Mouse (Mus musculus): Measurements from ENCODE around the gene Wiz.

Wiz gene

DNA sequence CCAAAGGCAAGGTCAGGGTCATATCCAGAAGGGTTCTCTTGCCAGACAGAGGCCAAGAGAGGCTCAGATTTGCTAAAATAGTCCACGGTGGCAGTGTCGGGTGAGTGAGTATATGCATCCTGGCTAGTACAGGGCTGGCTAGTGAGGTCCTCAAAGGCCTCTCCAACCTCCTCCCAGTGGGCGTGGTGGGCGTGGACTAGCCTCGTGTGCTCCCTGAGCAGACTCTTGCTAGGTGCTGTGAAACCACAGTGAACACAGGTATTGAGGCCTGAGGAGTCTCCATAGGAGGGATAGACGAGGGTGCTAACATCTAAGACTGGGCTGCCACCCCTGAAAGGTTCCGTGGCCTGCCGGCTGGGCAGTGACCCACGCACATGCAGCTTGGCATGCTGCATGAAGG is 12.1 kb downstream of the Wiz start:
- peak; percentile 4 for DNase-seq

- peak; percentile 2 for DNase-seq
These were observed 12.8 kb downstream of the Wiz start for GRCm38 (mm10) chr17:32376475-32376874.

DNA sequence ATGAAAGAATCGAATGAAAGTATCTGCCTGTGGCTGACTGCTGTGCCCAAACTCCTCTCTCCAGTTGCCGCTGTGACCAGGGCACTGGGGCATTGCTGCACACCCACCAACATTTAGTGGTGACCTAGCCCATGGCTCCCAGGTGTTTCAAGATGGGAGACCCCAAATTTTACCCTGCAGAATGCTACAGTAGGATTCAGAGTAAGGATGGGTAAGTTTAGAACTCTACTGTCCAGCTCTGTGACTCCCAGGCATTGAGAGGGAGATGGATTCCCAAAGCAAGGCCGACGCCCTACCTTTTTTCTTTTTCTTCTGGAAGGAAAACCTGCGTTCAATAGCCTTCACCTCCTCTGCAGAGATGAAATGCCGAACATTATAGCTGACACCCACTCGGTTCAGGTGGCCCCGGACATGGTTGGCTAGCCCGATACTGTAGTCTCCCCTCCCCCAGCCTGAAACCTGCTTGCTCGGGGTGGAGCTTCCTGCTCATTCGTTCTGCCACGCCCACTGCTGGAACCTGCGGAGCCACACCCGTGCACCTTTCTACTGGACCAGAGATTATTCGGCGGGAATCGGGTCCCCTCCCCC is 20.2 kb downstream of the Wiz start:
- peak; percentile 1 for DNase-seq

DNA sequence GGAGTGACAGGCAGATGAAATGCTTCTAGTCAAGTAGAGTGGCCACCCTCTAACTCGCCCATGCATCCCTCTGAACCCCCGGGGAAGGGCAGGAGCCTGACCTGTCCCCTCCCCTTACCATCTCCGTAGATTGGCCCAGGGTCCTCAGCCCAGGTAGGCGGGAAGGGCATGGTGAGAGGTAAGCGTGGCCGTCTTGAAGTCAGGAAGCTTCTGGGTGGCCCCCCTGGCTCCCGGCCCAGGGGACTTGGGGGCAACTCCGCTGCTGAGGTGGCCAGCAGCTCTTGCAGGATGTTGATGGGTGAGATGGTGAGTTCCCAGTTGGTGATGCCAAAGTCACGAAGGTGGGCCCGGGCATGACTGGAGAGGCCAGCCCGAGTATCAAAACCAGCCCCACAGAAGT is 21.5 kb downstream of the Wiz start:
- DNase-seq: peak; percentile 31

DNA sequence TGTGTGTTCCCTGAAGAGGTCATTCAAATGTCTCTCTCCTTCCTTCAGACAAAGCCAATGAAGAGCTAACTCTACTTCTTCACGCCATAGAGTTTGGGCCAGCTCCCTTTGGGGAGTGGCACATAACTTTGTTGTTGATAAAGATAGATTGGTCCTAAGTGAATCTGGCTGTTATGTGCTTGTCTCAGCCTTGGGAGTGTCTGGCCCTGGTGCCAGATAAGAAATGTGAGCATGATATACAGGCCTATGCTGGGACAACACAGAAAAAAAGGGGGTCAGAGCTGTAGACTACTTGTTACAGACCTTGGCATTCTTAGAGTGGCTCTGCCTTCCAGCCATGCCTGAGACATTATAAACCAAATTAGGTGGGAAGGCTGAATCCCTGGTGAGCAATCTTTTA is 23.9 kb downstream of the Wiz start:
- DNase-seq: no peak

DNA sequence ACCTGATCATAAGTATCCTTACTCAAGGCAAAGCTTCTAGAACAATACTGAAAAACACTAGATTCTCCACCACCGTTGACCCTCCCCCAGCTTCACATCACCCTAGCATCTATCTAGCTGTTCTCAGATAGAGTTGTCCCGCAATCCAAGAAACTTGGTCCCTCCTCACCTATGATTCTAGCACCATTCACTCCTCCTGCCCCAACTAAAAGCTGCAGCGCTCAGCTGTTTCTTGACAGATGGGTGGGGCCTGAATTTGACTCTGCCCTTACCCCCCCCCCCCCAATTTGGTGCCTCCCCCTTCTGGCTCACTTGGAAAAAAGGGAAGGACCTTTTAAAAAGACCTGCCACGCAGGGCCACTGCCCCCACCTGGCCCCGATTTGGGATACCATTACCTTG is 24.4 kb downstream of the Wiz start:
- peak; percentile 29 for DNase-seq

DNA sequence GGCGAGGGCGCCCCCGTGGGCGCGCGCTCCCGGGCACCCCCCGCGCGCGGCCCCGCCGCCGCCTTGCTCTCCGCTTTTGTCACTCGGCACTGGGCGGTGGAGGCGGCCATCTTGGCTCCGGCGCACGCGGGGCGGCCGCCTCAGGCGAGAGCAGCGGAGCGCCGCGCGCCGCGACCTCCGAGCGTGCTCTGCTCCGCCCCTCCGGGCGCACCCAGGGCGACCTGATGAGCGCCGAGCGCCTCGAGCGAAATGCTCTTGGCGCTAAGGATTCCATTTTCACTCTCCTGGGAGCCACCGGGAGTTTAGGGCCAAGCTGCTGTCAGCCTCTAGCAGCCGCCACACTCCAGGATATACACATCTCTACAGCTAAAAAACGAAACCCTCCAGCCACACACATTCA is 24.9 kb downstream of the Wiz start:
- peak; percentile 86 for DNase-seq

DNA sequence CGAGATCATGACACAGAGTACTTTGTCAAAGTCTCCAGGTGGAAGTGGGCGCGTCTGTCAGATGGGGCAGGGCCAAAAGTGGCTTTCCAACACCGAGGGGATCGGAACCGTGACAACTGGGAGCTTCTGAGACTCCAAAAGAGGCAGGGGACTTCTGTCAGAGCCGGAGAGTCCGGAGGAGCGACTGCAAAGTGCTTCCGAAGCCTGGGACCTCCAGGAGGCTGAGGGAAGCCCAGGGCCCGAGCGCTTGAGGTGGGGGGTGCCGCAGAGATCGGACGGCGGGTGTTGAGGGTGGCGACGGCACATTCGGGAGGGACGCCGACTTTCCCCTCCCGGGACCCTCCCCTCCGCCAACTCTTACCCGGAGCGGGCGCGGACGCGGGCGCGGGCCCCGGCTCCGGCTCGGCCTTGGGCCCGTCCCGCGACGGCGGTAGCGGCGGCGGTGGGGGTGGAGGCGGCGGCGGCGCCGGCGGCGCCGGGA is 25.4 kb downstream of the Wiz start:
- peak; percentile 47 for DNase-seq

- DNase-seq: peak; percentile 25
These were observed 26.6 kb downstream of the Wiz start for GRCm38 (mm10) chr17:32362686-32363085.

DNA sequence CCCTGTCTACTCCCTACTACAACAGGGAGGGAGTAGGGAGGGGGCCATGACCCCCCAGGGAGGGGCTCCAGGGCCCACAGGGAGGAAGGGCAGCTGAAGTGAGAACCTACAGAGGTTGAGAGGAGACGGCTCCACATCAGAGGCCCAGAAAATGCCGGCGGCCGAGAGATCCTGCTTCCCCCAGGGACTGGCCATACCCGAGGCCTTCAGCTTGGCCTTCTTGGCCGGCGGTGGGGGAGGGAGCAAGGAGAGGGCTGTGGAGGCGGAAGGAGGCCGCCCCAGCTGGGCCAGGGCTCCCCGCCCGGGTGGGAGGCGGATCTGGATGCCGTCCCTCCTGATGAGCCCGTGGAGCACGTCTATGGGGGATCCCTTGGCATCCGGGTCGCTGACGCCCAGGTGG is 29.3 kb downstream of the Wiz start:
- DNase-seq: peak; percentile 32

DNA sequence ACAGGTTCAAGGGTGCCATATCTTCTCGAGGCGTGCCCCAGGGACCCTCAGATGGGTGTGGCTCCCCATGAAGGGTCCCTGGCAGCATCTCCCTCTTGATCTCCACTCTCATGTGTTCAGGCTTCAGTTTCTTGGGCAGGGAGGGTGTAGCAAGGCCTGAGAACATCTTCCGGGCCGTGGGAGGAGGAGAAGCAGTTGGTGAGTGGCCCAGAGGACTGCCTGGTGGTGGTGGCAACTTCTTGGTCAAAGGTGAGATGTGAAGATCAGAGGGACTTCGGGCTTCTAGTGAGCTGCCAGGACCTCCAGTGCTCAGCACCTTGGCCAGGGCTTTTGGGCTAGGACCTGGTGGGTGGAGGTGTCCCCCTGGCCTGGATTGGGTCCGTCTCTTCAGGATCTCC is 30.3 kb downstream of the Wiz start:
- peak; percentile 14 for DNase-seq

- peak; percentile 1 for DNase-seq
These were observed 30.9 kb downstream of the Wiz start for GRCm38 (mm10) chr17:32358192-32358942.

DNA sequence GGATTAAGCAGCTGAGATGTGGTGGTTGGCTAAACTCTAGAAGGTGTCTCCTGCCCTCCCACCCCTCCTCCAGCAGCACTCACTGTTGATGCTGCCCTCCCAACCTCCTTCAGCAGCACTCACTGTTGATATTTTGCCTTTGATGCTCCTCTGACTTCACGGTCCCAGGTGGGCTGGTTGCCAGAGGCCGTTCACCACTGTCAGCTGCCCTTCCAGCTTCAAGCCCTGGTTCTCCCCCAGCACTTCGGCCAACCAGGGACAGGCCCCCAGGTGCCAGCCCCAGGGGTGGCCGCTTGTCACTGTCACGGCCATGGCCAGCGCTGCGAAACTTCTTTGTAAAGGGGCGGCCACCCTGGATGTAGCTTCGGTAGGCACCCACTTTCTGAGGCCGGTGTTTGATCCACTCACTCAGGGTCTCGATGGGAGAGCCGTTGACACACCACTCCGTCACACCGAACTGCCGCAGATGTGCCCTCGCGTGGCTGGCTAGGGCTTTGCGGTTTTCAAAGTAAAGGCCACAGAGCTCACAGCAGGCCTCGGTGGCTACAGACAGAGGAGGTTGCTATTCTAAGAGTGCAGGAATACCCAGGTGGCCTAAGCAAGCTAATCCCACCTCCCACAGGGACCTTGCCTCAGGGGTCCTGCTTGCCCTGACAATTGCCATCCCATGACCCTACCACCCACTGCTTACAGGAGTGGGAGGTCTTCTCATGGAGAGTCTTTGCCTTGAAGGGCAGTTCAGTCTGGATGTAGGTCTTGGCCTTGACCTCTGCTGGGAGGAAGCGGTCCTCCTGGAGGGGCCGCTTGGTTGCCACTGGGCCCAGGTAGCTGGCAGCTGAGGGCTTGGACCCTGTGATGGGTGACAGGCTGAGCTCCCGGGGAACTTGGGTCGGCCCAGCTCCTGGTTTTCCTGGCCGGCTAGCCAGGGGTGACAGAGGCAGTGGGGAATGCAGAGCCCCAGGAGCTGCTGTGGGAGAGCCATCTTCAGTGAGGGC is 32.2 kb downstream of the Wiz start:
- DNase-seq: peak; percentile 17

DNA sequence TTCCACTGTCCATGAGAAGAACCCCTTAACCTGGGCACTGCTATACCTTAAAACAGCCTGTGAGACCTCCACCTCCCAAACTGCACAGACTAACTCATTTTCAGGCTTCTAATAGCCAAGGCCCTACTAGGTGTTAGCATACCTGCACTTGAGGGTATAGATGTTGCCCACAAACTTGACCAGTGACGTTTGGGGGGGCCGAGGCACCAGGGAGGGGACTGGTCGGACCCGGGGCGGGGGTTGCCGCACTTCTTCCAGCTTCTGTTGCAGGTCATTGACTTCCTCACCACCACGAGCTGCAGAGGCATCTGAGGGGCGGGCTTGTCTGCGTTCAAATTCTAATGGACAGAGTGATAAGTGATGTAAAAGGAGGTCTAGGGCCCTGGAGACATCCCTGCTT is 33.0 kb downstream of the Wiz start:
- peak; percentile 22 for DNase-seq

DNA sequence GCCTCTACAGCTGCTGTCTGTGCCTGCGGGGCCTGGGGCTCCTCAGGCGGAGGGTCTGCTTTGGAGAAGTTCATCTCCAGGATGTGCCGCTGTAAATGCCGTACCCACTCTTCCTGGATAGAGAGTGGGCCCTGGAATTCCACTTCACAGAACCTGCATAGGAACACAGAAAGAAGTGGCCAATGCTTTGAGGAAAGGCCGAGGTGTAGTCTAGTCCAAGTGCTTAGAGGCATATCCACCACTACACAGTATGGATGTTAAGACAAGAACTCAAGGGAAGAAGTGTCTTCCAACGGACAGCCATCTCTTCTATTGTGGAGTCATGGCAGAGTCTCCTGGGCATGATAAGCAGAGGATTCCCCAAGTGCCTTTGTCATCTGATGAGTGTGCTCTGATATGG is 34.2 kb downstream of the Wiz start:
- peak; percentile 12 for DNase-seq

DNA sequence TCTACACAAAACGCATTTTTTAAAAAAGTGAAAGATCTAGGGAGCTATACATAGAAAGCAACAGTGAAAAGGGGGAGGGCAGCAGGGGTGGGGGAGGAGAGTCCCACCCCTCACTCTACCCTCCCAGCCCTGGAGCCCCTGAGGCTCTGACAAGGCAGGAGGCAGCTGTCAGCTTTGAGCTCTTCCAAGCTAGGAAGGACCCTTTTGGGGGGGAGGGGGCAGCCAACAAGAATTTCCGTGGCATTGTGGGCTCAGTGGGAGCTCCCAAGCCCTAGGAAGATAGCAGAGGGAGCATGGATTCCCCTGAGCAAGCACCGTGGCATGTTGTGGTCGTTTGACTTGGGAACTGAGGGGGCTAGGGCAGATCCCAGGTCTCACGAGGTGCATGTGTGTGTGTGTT is 35.0 kb downstream of the Wiz start:
- no peak for DNase-seq

- peak; percentile 84 for DNase-seq
These were observed 35.5 kb downstream of the Wiz start for GRCm38 (mm10) chr17:32353696-32354095.

DNA sequence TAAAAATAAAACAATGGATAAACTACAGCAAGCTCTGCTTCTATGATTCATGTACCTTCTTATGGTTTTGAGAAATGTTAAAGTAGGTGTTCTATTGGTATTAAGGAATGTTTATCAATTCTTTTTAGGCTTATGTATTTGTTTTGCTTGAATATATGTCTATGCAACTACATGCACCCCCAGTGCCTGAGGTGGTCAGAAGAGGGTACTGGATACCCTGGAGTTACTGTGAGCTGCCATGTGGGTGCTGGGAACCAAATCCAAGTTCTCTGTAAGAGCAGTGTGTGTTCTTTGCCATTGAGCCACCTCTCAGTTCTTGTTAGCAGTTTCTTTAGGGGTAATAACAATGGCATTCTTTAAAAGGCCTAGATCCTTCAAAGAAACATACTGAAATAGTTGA is 37.5 kb downstream of the Wiz start:
- no peak for DNase-seq

DNA sequence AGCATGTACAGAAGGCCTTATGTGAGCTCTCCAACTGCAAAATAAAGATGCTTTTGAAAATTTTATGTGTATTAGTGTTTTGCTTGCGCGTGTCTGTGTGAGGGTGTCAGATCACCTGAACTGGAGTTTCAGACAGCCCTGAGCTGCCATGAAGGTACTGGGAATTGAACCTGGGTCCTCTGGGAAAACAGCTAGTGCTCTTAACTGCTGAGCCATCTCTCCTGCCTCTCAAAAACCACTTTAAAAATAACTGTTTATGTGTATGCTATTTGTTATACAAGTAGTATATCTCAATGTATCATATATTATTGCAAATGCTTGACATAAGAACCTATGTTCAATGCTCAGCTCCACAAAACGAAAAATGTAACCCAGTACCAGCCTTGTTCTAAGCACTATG is 38.0 kb downstream of the Wiz start:
- DNase-seq: no peak

DNA sequence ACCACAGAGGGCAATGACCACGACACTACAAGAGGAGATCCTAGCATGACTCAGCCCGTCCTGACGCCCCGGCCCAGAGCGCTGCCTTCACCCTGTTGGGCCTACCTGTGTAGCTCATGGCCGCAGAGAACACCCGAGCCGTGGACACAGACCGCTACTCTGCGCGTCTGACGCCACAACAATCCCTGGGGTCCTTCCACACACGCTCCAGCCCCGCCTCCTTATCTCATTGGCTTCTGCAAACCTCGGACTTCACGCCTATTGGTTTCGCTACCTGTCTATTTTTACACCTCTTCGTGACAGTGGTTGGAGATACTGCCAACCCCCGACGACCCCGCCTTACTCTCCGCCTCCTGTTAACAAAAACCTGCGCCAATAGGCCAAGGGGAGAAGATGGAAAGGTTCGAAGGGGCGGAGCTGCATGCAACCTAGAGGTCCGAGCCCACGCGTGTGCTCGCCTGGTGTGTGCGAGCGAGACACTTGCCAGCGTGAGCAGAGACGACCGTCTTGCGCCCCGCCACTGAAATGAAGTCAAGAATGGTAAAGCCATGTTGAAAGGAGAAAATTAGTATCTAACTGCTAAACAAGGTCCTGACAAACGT is 38.8 kb downstream of the Wiz start, which contains the start of gene Akap8l:
Gene Akap8l, minus strand, starts transcription at position 226 of the 602 bp plus-strand sequence.
- peak; percentile 99 for DNase-seq

DNA sequence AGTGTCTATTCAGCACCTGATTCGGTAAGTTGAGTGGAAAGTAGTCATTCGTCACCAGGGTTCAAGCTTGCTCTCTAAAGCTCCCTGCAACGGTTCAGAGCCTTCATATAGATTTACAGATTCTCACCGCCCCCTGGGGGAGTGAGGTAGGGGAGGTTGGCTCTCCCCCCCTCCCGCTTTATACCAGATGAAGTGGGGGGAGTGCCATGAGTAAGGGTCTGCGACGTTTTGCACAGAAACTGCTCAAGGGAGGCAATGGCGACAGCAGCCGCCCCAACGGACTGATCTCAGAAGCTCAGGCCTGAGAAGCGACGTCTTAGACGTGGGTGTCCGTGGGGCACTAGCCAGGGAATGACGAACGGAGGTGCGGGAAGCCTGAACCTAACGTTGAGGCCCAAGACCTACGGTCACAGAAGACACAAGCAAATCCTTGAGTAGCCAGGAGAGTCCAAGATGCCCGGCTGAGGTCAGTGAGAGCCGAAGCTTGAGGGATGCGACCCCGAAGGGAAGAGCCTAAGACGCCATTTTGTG is 39.3 kb downstream of the Wiz start:
- DNase-seq: no peak

GRCm38 (mm10) chr17:32349037-32349732 is 40.1 kb downstream of the Wiz start:
- peak; percentile 49 for DNase-seq
